ENCODE assay signal across 9 mouse cellular contexts in genomic region chr5:114373581-114373980, GRCm38 (mm10). TPM values are rescaled to one million over a fixed set of nuclear protein-coding genes. Genes with fewer than 3 reads are reported as not detected.
DNase-seq lines count a peak whose midpoint lies in the region; ATAC-seq and TF ChIP-seq lines count a peak whose summit lies in the region.
"Had no signal": no experiment of that assay in that cellular context is flagged by ENCODE, and none has a peak within 500 bp of the region (broad histone marks: within the 10 kb centered on the region; RNA-seq: fewer than 3 reads in every experiment).

No protein-coding gene starts in this region.

- H3K4me3 ChIP-seq in heart, embryonic 15.5 days: no peak overlapping the region
- H3K4me3 ChIP-seq in lung, embryonic 15.5 days: no peak overlapping the region
- H3K4me3 ChIP-seq in embryonic fibroblast, embryonic 13.5 days (ENCODE audit: insufficient read depth, low read length): no peak overlapping the region
- H3K4me3 ChIP-seq in stomach, embryonic 14.5 days (ENCODE audit: low read depth, low read length): no peak overlapping the region
- H3K4me3 ChIP-seq: midbrain, embryonic 10.5 days had no signal

- H3K4me2 ChIP-seq in heart, embryonic 15.5 days: peak overlapping the region; percentile 6; the same call in 1 of the 2 replicates
- peak overlapping the region; percentile 12; the same call in 1 of the 2 replicates for H3K4me2 ChIP-seq in lung, embryonic 15.5 days
- H3K4me2 ChIP-seq in stomach, embryonic 14.5 days (replicated peaks; ENCODE audit: low read depth, low read length): no peak overlapping the region

- no peak for TF ChIP-seq POLR2A in embryonic fibroblast, embryonic 13.5 days (IDR thresholded peaks at IDR 0.05; ENCODE audit: low read depth, low read length)

- H3K27ac ChIP-seq in heart, embryonic 15.5 days: peak overlapping the region; percentile 87; the same call in 1 of the 2 replicates
- peak overlapping the region; percentile 99 for H3K27ac ChIP-seq in lung, embryonic 15.5 days
- peak overlapping the region; percentile 94 for H3K27ac ChIP-seq in embryonic fibroblast, embryonic 13.5 days (ENCODE audit: insufficient read depth, low read length)
- H3K27ac ChIP-seq in stomach, embryonic 14.5 days (ENCODE audit: low read length): peak overlapping the region; percentile 98

- TF ChIP-seq CTCF in embryonic fibroblast, embryonic 13.5 days (IDR thresholded peaks at IDR 0.05; ENCODE audit: borderline replicate concordance, insufficient read depth, low read length): no peak

- no peaks in the 10 kb centered on the region for H3K9me3 ChIP-seq in heart, embryonic 15.5 days (replicated peaks)
- no peaks in the 10 kb centered on the region for H3K9me3 ChIP-seq in lung, embryonic 15.5 days
- no peaks in the 10 kb centered on the region for H3K9me3 ChIP-seq in stomach, embryonic 14.5 days (ENCODE audit: control insufficient read depth, low read depth, low read length)
- H3K9me3 ChIP-seq: midbrain, embryonic 10.5 days had no signal

- H3K36me3 ChIP-seq in heart, embryonic 15.5 days: peaks cover 38% of the 10 kb centered on the region
- H3K36me3 ChIP-seq in lung, embryonic 15.5 days: peaks cover 49% of the 10 kb centered on the region
- H3K36me3 ChIP-seq in stomach, embryonic 14.5 days (ENCODE audit: control insufficient read depth, insufficient read depth, low read length): peaks cover 49% of the 10 kb centered on the region

- no peak for DNase-seq in heart, adult 9 months (ENCODE audit: low spot score in 2 of 2)
- DNase-seq in lung, postnatal 10 days: no peak
- no peak for DNase-seq in adrenal gland, adult 18-20 months (ENCODE audit: low spot score in 2 of 2)
- no peak for DNase-seq in urinary bladder, postnatal 4 days (ENCODE audit: low spot score in 2 of 2)

- WGBS in heart, embryonic 15.5 days: 69% methylated on average over 9 of the region's 9 CpGs
- WGBS in lung, embryonic 15.5 days: 67% methylated on average over 9 of the region's 9 CpGs
- WGBS in stomach, embryonic 14.5 days: 86% methylated on average over 9 of the region's 9 CpGs

- H3K4me1 ChIP-seq in heart, embryonic 15.5 days (replicated peaks): peaks cover 96% of the 10 kb centered on the region
- peaks cover 99% of the 10 kb centered on the region for H3K4me1 ChIP-seq in lung, embryonic 15.5 days
- peaks cover 61% of the 10 kb centered on the region for H3K4me1 ChIP-seq in embryonic fibroblast, embryonic 13.5 days (ENCODE audit: control insufficient read depth, insufficient read depth, low read length)
- H3K4me1 ChIP-seq in stomach, embryonic 14.5 days (ENCODE audit: control insufficient read depth, insufficient read depth, low read length): peaks cover 70% of the 10 kb centered on the region

- no peaks in the 10 kb centered on the region for H3K27me3 ChIP-seq in heart, embryonic 15.5 days
- H3K27me3 ChIP-seq in lung, embryonic 15.5 days: no peaks in the 10 kb centered on the region
- H3K27me3 ChIP-seq in stomach, embryonic 14.5 days (ENCODE audit: control insufficient read depth, insufficient read depth, low read length): no peaks in the 10 kb centered on the region

- no peak for ATAC-seq in heart, embryonic 15.5 days (replicated peaks; ENCODE audit: insufficient number of reproducible peaks, insufficient read depth, low FRiP score, low read depth)
- no peak for ATAC-seq in lung, embryonic 15.5 days (ENCODE audit: borderline replicate concordance, extremely low read depth, low FRiP score, low TSS enrichment)
- ATAC-seq in stomach, embryonic 14.5 days (ENCODE audit: insufficient number of reproducible peaks, insufficient read depth, low FRiP score, low read depth): no peak

- no peak overlapping the region for H3K9ac ChIP-seq in heart, embryonic 15.5 days
- 0 out of 2 replicates have a peak overlapping the region, but pooled peaks have one; percentile 17 for H3K9ac ChIP-seq in lung, embryonic 15.5 days
- H3K9ac ChIP-seq in stomach, embryonic 14.5 days (replicated peaks; ENCODE audit: low read depth, low read length): no peak overlapping the region

RNA-seq across cellular contexts. Expression of gene Kctd10, which starts 6.7 kb away (rescaled TPM):
- 93.8 and 113 TPM in 2 replicates for polyA plus RNA-seq in heart, embryonic 15.5 days (2015; fragmentation: Nextera tagmentation; extraction: Ambion mirVana)
- polyA plus RNA-seq in lung, embryonic 15.5 days (2015; fragmentation: Nextera tagmentation; extraction: Ambion mirVana): 169 and 176 TPM in 2 replicates
- polyA plus RNA-seq in embryonic fibroblast, embryonic 13.5 days (2011; ENCODE audit: insufficient read length, low read depth, missing spikeins): 165 and 206 TPM in 2 replicates
- polyA plus RNA-seq in stomach, embryonic 14.5 days (2014; fragmentation: Nextera tagmentation; extraction: Ambion mirVana): 111 and 125 TPM in 2 replicates
- 10 to 100 TPM; 72.4 to 72.6 TPM for total RNA-seq in adrenal gland, adult 18-20 months (2021)

RNA-seq across cellular contexts. Expression of gene Ube3b, which starts 6.8 kb away (rescaled TPM):
- polyA plus RNA-seq in heart, embryonic 15.5 days (2015; fragmentation: Nextera tagmentation; extraction: Ambion mirVana): 36.2 and 47.5 TPM in 2 replicates
- 43.4 and 46.5 TPM in 2 replicates for polyA plus RNA-seq in lung, embryonic 15.5 days (2015; fragmentation: Nextera tagmentation; extraction: Ambion mirVana)
- 45.5 and 45.7 TPM in 2 replicates for polyA plus RNA-seq in embryonic fibroblast, embryonic 13.5 days (2011; ENCODE audit: insufficient read length, low read depth, missing spikeins)
- polyA plus RNA-seq in stomach, embryonic 14.5 days (2014; fragmentation: Nextera tagmentation; extraction: Ambion mirVana): 46.3 and 51.6 TPM in 2 replicates
- 10 to 100 TPM; 62.7 to 67.8 TPM for total RNA-seq in adrenal gland, adult 18-20 months (2021)
